Mouse (Mus musculus) lung, postnatal 0 days (tissue): ENCODE measurements around the gene Gm49368.

Source experiments
- CTCF ChIP-seq: IDR thresholded peaks from 2 replicates; pipeline ENCODE4 v1.5.1; 2016; ENCODE audit warnings: antibody characterized with exemption, mild to moderate bottlenecking
- EP300 ChIP-seq: IDR thresholded peaks from 2 replicates; pipeline ENCODE4 v1.6.1; 2016; ENCODE audit warnings: antibody characterized with exemption, mild to moderate bottlenecking, control low read depth

GRCm38 (mm10) chr7:128071816-128072215 is 9.3 kb downstream of the Gm49368 start:
- TF ChIP-seq CTCF (no peak), EP300 (no peak)
